Mouse (Mus musculus) CH12.LX (cell line): ENCODE measurements around the gene Six3.

Experiments
- CHD1 ChIP-seq: IDR thresholded peaks from 2 replicates; pipeline ENCODE4 v1.6.1; 2012; ENCODE audit warnings: low read depth, low read length, improper control_type of control experiment, inconsistent platforms
- MXI1 ChIP-seq: IDR thresholded peaks from 2 replicates; pipeline ENCODE4 v1.6.1; 2011; ENCODE audit warnings: mild to moderate bottlenecking, low read depth, low read length, improper control_type of control experiment
- POLR2A ChIP-seq: IDR thresholded peaks from 2 replicates; pipeline ENCODE4 v1.6.1; 2011; ENCODE audit warnings: low read depth, mild to moderate bottlenecking, improper control_type of control experiment, low read length
- ZC3H11A ChIP-seq: IDR thresholded peaks from 2 replicates; pipeline ENCODE4 v1.6.1; 2012; ENCODE audit warnings: low read depth, mild to moderate bottlenecking, inconsistent platforms, low read length, improper control_type of control experiment

DNA sequence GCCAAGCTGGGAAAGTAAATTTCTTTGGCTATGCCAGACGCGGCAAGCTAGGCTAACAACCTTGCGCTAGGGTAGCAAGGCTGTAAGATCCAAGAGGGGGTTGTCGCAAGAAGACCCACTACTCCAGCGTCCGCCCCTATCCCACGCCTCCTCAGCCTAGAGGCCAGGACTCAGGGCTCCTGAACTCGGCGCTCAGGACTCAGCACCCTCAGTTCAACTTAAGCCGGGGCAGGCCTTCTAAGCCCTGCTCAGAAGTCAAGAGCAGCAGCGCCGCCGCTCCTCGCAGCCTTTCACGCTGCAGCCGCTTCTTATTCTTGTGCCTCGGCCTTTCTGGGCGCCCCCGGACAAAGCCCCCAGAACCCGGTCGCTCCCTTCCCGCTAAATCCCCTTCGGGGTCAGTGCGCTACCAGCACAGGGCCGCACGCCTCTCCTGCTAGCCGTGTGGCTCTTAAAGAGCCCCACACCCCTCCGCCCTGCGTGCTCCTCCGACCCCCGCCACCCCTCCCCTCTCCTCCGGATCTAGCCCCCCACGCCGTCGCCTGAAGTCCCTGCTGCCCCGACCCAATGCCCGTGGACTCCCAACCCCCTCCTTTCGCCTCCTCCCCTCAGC, 1.4 kb downstream of the Six3 start:
- TF ChIP-seq POLR2A (no peak), ZC3H11A (no peak), CHD1 (no peak), MXI1 (no peak)
